Mouse (Mus musculus) bone marrow, adult 2 months (tissue): ENCODE results near the gene Mthfd2l. TPM values are rescaled to one million over a fixed set of nuclear protein-coding genes. Genes with fewer than 3 reads are reported as not detected.

Experiments used
- H3K27ac ChIP-seq: fragments of 200-500 bp; 2 replicates; pipeline ENCODE4 v1.5.1; 2012; ENCODE audit warnings: low read depth, mild to moderate bottlenecking, control low read depth, inconsistent platforms, low read length; ENCODE audit not compliant: control insufficient read depth, poor library complexity, insufficient read depth
- H3K4me1 ChIP-seq: fragments of 200-500 bp; 2 replicates; pipeline ENCODE4 v1.6.1; 2011; ENCODE audit warnings: low read length; ENCODE audit not compliant: control insufficient read depth, insufficient read depth
- H3K4me3 ChIP-seq: fragments of 200-500 bp; replicated peaks from 2 replicates; pipeline ENCODE3; 2011; ENCODE audit warnings: mild to moderate bottlenecking, low read depth, low read length, control low read depth; ENCODE audit not compliant: control insufficient read depth
- CTCF ChIP-seq: fragments of 200-500 bp; IDR thresholded peaks from 2 replicates; pipeline ENCODE4 v1.5.1; 2011; ENCODE audit warnings: low read length, control low read depth; ENCODE audit not compliant: control insufficient read depth, insufficient read depth
- POLR2A ChIP-seq: fragments of 200-500 bp; IDR thresholded peaks from 2 replicates; pipeline ENCODE4 v1.6.1; 2011; ENCODE audit warnings: low read depth, mild to moderate bottlenecking, control low read depth, low read length, borderline replicate concordance; ENCODE audit not compliant: control insufficient read depth
- WGBS: fragments of 180-500 bp; shearing (Covaris S2); methylation state at CpG from one replicate; pipeline ENCODE4 v1.1.7; 2018; 5-methylcytosine and 5-hydroxymethylcytosine counted together
- polyA plus RNA-seq: library from polyadenylated mRNA; stranded (reverse); fragments of >200 nt; gene quantifications from 2 replicates; pipeline ENCODE4 v1.2.4, GENCODE M21; 2011; ENCODE audit warnings: low replicate concordance; ENCODE audit not compliant: missing spikeins, insufficient read depth, insufficient read length

The Mthfd2l gene
- 3.4 and 4.1 TPM in 2 replicates for polyA plus RNA-seq

GRCm38 (mm10) chr5:90930971-90931851 is at the start of gene Mthfd2l:
Gene Mthfd2l, plus strand, starts transcription at chr5:90931117.
- under 1% methylated on average over 79 of the region's 79 CpGs for WGBS
- no peak; the same call in 1 of the 2 replicates for TF ChIP-seq POLR2A
- TF ChIP-seq CTCF: peak; percentile 61; the same call in 1 of the 2 replicates
- Histone ChIP-seq H3K4me1 (no peaks in the 10 kb centered on the region), H3K27ac (peak within 1 kb of the TSS; percentile 60; the same call in 1 of the 2 replicates), H3K4me3 (peak within 1 kb of the TSS; percentile 63)

GRCm38 (mm10) chr5:90881682-90882081 is 49.2 kb upstream of the Mthfd2l start:
- TF ChIP-seq POLR2A: no peak
- TF ChIP-seq CTCF: no peak
- Histone ChIP-seq H3K4me1 (peaks cover 3% of the 10 kb centered on the region; the same call in 1 of the 2 replicates), H3K27ac (peak overlapping the region; percentile 79), H3K4me3 (no peak overlapping the region)
- WGBS: 54% methylated on average over 5 of the region's 5 CpGs

- WGBS: 81% methylated on average over 5 of the region's 5 CpGs
- Histone ChIP-seq H3K27ac (peak overlapping the region; percentile 79), H3K4me3 (no peak overlapping the region), H3K4me1 (peaks cover 3% of the 10 kb centered on the region; the same call in 1 of the 2 replicates)
- TF ChIP-seq CTCF: no peak
- TF ChIP-seq POLR2A: no peak
Measured at GRCm38 (mm10) chr5:90882146-90882545, 48.8 kb upstream of the Mthfd2l start.

GRCm38 (mm10) chr5:90884628-90885242 is 46.2 kb upstream of the Mthfd2l start:
- WGBS: 41% methylated on average over 2 of the region's 2 CpGs
- Histone ChIP-seq H3K4me3 (no peak overlapping the region), H3K4me1 (peaks cover 2% of the 10 kb centered on the region; the same call in 1 of the 2 replicates), H3K27ac (no peak overlapping the region)
- TF ChIP-seq POLR2A (no peak), CTCF (no peak)

- TF ChIP-seq CTCF (no peak), POLR2A (no peak)
- Histone ChIP-seq H3K4me3 (no peak overlapping the region), H3K4me1 (no peaks in the 10 kb centered on the region), H3K27ac (no peak overlapping the region)
- WGBS: 76% methylated on average over 5 of the region's 5 CpGs
Measured at GRCm38 (mm10) chr5:90888661-90889060, 42.3 kb upstream of the Mthfd2l start.

GRCm38 (mm10) chr5:90890519-90891463 is 40.1 kb upstream of the Mthfd2l start, which contains the start of gene Cxcl1:
Gene Cxcl1, plus strand, starts transcription at chr5:90891241.
- no peak for TF ChIP-seq POLR2A
- TF ChIP-seq CTCF: no peak
- 15% methylated on average over 30 of the region's 30 CpGs for WGBS
- Histone ChIP-seq H3K4me1 (no peaks in the 10 kb centered on the region), H3K27ac (no peak within 1 kb of the TSS), H3K4me3 (no peak within 1 kb of the TSS)

GRCm38 (mm10) chr5:90891464-90891813 is 39.5 kb upstream of the Mthfd2l start:
- Histone ChIP-seq H3K27ac (no peak overlapping the region), H3K4me3 (no peak overlapping the region)
- WGBS: 50% methylated on average over 10 of the region's 10 CpGs

More at GRCm38 (mm10) chr5:90891464-90891813, 39.5 kb upstream of the Mthfd2l start:
- H3K4me1 ChIP-seq: no peaks in the 10 kb centered on the region
- no peak for TF ChIP-seq CTCF
- no peak for TF ChIP-seq POLR2A
